Mouse (Mus musculus): ENCODE measurements at regions not wholly inside any gene's neighbourhood (a gene's known extent, or its start where the extent isn't known, plus 50 kb on each side); places are given as distances from the start of the nearest gene placed in this dataset.

- TF ChIP-seq POLR2A (IDR thresholded peaks at IDR 0.05; ENCODE audit: low read depth, low read length) (no peak), CTCF (conservative IDR thresholded peaks at IDR 0.05 in 1 of 2, IDR thresholded peaks at IDR 0.05 in 1 of 2; ENCODE audit: low read depth in 2 of 2, low read length in 2 of 2) (no peak), ZC3H11A (IDR thresholded peaks at IDR 0.05; ENCODE audit: low read depth, low read length) (no peak), RAD21 (IDR thresholded peaks at IDR 0.05; ENCODE audit: low read depth, low read length) (no peak), SIN3A (IDR thresholded peaks at IDR 0.05; ENCODE audit: low read length) (no peak), TCF12 (IDR thresholded peaks at IDR 0.05; ENCODE audit: low read depth, low read length) (no peak), MAZ (IDR thresholded peaks at IDR 0.05; ENCODE audit: low read depth, low read length) (no peak), MEF2A (IDR thresholded peaks at IDR 0.05; ENCODE audit: borderline replicate concordance, low read depth, low read length) (no peak), CHD2 (IDR thresholded peaks at IDR 0.05; ENCODE audit: low read length) (no peak)
These were observed 111.1 kb upstream of the Tmem189 start for GRCm38 (mm10) chr2:167800648-167801245.
